Mouse (Mus musculus) kidney, embryonic 15.5 days (tissue): Measurements from ENCODE around the gene Opcml. TPM values are rescaled to one million over a fixed set of nuclear protein-coding genes. Genes with fewer than 3 reads are reported as not detected.

Source experiments
- ATAC-seq: fragments of 200-750 bp; cut with Nextera tagmentation; replicated peaks from 2 replicates; pipeline ENCODE4 v1.8.0; 2017; ENCODE audit warnings: moderate TSS enrichment; ENCODE audit not compliant: low FRiP score
- H3K27ac ChIP-seq: fragments of 300-500 bp; sonication (generic); 2 replicates; pipeline ENCODE4 v1.5.1; 2015; ENCODE audit warnings: mild to moderate bottlenecking, inconsistent platforms
- H3K27me3 ChIP-seq: fragments of 300-500 bp; sonication (generic); 2 replicates; pipeline ENCODE4 v1.6.1; 2015; ENCODE audit warnings: inconsistent platforms
- H3K36me3 ChIP-seq: fragments of 300-500 bp; sonication (generic); 2 replicates; pipeline ENCODE4 v1.6.1; 2015; ENCODE audit warnings: inconsistent platforms
- H3K4me1 ChIP-seq: fragments of 300-500 bp; sonication (generic); 2 replicates; pipeline ENCODE4 v1.6.1; 2015; ENCODE audit warnings: inconsistent platforms
- H3K4me2 ChIP-seq: fragments of 300-500 bp; sonication (generic); 2 replicates; pipeline ENCODE4 v1.6.1; 2015; ENCODE audit warnings: moderate library complexity, mild to moderate bottlenecking, inconsistent platforms
- H3K4me3 ChIP-seq: fragments of 300-500 bp; sonication (generic); replicated peaks from 2 replicates; pipeline ENCODE4 v1.5.1; 2015; ENCODE audit warnings: mild to moderate bottlenecking, inconsistent platforms
- H3K9ac ChIP-seq: fragments of 300-500 bp; sonication (generic); 2 replicates; pipeline ENCODE4 v1.6.1; 2015; ENCODE audit warnings: mild to moderate bottlenecking, inconsistent platforms
- H3K9me3 ChIP-seq: fragments of 300-500 bp; sonication (generic); replicated peaks from 2 replicates; pipeline ENCODE4 v1.6.1; 2016; ENCODE audit warnings: inconsistent platforms
- WGBS: fragments of 180-500 bp; shearing (Covaris S2); methylation state at CpG from one replicate; pipeline ENCODE4 v1.1.7; 2015; ENCODE audit warnings: mixed read lengths; 5-methylcytosine and 5-hydroxymethylcytosine counted together
- polyA plus RNA-seq: library from polyadenylated mRNA; unstranded; fragments of >200 nt; fragmentation: Nextera tagmentation; extraction: Ambion mirVana; gene quantifications from 2 replicates; pipeline ENCODE4 v1.2.1, GENCODE M21; 2015

Gene Opcml
- polyA plus RNA-seq, 1 experiment from 2014 or later: 1.5 TPM

- no peak overlapping the region for H3K4me2 ChIP-seq
- 83% methylated on average over 3 of the region's 3 CpGs for WGBS
- H3K27ac ChIP-seq: no peak overlapping the region
- H3K36me3 ChIP-seq: no peaks in the 10 kb centered on the region
- H3K9ac ChIP-seq: no peak overlapping the region
- H3K9me3 ChIP-seq: no peaks in the 10 kb centered on the region
- H3K4me3 ChIP-seq: no peak overlapping the region
- ATAC-seq: no peak
- H3K4me1 ChIP-seq: no peaks in the 10 kb centered on the region
- no peaks in the 10 kb centered on the region for H3K27me3 ChIP-seq
These were observed 954.2 kb downstream of the Opcml start for GRCm38 (mm10) chr9:28744771-28745170.

- H3K9ac ChIP-seq: no peak overlapping the region
- H3K4me3 ChIP-seq: no peak overlapping the region
- 81% methylated on average over 2 of the region's 2 CpGs for WGBS
- no peaks in the 10 kb centered on the region for H3K4me1 ChIP-seq
- no peaks in the 10 kb centered on the region for H3K36me3 ChIP-seq
- H3K4me2 ChIP-seq: no peak overlapping the region
- H3K27ac ChIP-seq: no peak overlapping the region
- no peaks in the 10 kb centered on the region for H3K27me3 ChIP-seq
- H3K9me3 ChIP-seq: no peaks in the 10 kb centered on the region
- no peak for ATAC-seq
These were observed 958.3 kb downstream of the Opcml start for GRCm38 (mm10) chr9:28748902-28749301.

- Histone ChIP-seq H3K4me2 (no peak overlapping the region), H3K27ac (no peak overlapping the region), H3K36me3 (no peaks in the 10 kb centered on the region), H3K9ac (no peak overlapping the region), H3K4me3 (no peak overlapping the region), H3K4me1 (no peaks in the 10 kb centered on the region), H3K27me3 (no peaks in the 10 kb centered on the region), H3K9me3 (no peaks in the 10 kb centered on the region)
- WGBS: 76% methylated on average over 5 of the region's 5 CpGs
- no peak for ATAC-seq
These were observed 962.3 kb downstream of the Opcml start for GRCm38 (mm10) chr9:28752908-28753307.

DNA sequence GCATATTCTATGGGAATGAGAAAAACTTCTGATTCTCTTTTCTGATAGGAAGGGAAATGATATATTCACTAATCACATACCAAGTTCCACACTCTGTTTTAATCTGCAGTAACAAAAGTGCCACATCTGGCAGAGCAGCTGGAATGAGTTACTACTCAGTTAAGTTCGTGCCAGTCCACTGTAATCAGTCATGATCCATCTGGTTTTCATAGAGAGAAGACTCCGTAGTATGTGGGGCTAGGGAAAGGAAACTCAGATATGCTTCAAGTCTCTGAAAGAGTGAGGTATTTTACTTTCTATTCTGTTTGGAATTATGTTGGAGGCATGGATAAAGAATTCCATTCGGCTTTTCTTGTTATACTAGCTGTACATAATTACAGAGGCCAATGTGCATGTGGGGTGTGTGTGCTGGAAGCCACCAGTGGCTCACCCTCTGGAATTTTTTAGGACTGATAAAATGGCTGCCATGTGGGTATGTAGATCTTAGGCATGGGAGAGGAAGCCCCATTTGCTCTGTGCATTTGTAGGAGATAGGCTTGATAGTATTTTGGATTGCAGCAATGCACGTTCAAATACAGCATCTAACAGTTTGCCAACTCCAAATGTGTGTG lies 966.4 kb downstream of the Opcml start:
- Histone ChIP-seq H3K9ac (no peak overlapping the region), H3K27ac (no peak overlapping the region), H3K4me2 (no peak overlapping the region), H3K9me3 (no peaks in the 10 kb centered on the region), H3K4me3 (no peak overlapping the region), H3K36me3 (no peaks in the 10 kb centered on the region), H3K27me3 (no peaks in the 10 kb centered on the region), H3K4me1 (no peaks in the 10 kb centered on the region)
- no peak for ATAC-seq
- WGBS: 80% methylated on average over 4 of the region's 4 CpGs

DNA sequence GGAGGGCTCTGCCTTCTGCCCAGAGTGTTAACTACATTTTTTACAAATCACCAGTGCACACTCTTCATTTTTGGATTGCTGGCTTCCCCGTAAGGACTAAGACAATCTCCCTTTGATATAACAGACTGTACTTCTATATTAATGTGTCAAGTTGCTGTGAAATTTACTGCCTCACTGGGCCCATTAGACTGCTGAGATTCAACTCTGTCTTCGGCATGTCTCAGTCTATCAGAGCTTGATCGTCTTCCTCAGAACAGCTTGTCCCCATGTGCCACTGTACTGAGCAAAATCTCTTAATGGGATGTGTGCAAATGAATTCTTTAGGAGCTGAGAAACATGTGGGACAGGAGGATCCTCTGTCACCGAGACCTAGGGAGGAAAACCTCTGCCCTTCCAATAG lies 970.9 kb downstream of the Opcml start:
- H3K27me3 ChIP-seq: no peaks in the 10 kb centered on the region
- no peak overlapping the region for H3K4me3 ChIP-seq
- H3K9me3 ChIP-seq: no peaks in the 10 kb centered on the region
- no peaks in the 10 kb centered on the region for H3K4me1 ChIP-seq
- WGBS: 66% methylated on average over 4 of the region's 4 CpGs
- H3K4me2 ChIP-seq: no peak overlapping the region
- no peak for ATAC-seq
- no peak overlapping the region for H3K9ac ChIP-seq
- no peak overlapping the region for H3K27ac ChIP-seq
- H3K36me3 ChIP-seq: no peaks in the 10 kb centered on the region

DNA sequence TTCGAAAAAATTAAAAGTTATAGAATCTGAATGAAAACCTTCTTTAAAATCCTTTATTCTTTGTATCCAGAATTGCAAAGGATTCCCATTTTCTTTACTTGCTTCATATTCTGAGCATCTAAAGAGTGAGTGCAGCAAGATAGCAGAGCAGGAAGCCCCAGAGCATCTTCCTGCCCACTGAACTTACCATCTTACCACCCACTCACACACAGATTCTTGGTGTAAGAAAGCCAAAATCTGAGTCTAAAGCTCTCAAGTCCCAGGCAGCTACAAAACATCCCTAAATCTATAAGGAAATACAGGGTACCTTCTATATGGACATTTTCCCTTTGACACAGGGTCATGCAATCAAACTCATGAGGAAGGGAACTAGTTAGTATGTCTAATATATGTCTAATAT lies 973.6 kb downstream of the Opcml start:
- H3K27me3 ChIP-seq: no peaks in the 10 kb centered on the region
- no peaks in the 10 kb centered on the region for H3K36me3 ChIP-seq

DNA sequence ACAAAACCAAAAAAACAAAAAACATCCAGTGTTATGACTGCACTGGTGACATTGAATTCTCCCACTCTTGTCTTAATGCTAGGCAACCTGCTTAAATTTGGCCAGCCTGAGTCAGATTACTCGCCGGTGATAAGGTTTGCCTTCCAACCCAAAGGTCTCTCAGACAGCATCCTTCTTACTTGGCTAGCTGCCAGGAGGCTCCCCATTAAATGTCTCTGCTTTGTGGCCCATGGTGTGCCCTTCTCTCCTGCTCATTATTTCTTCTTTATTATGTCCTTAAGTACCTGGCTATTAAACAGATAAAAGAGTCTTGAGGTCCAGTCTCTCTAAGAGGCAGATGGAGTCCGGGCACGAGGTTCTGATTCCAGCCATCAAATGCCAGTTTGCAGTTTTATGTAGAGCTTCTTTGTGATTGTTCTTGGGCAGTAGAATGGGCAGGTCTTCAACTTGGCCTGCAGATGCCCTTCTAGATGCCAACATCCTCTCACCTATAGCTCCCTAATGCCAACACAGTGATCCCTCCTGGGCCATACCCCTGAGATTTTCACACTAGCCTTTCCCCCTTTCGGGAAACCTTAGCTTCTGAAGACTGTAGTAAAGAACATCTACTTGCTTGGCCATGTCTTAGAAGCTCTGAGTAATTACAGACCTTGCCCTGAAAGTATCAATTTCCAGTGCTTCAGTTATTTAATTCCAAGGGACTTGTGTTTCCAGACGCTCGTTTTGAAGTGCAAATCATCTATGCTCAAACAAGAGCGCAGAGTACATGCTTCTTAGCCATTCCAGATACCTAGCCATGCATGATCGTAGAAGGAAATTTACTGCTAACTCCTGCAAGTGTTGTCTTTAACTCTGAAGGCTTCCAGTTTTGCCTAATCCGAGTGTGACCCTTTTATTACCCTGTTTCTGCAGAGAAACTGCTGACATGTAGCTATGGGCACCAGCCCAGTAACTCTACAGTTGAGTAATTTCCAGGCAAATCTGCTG lies 986.2 kb downstream of the Opcml start:
- no peak overlapping the region for H3K4me2 ChIP-seq
- WGBS: 24% methylated on average over 10 of the region's 10 CpGs
- H3K27ac ChIP-seq: peak overlapping the region; percentile 52; the same call in 1 of the 2 replicates
- peaks cover 22% of the 10 kb centered on the region for H3K4me1 ChIP-seq
- peaks cover 4% of the 10 kb centered on the region; the same call in 1 of the 2 replicates for H3K9me3 ChIP-seq
- peak; percentile 90 for ATAC-seq
- H3K9ac ChIP-seq: no peak overlapping the region
- H3K4me3 ChIP-seq: no peak overlapping the region
- H3K36me3 ChIP-seq: no peaks in the 10 kb centered on the region
- no peaks in the 10 kb centered on the region for H3K27me3 ChIP-seq

More for the DNA sequence above, 973.6 kb downstream of the Opcml start:
- WGBS: 84% methylated on average over 1 of the region's 1 CpGs
- Histone ChIP-seq H3K4me2 (no peak overlapping the region), H3K4me3 (no peak overlapping the region), H3K27ac (no peak overlapping the region), H3K9ac (no peak overlapping the region), H3K9me3 (no peaks in the 10 kb centered on the region), H3K4me1 (no peaks in the 10 kb centered on the region)
- ATAC-seq: no peak

GRCm38 (mm10) chr9:28783834-28784233 lies 993.3 kb downstream of the Opcml start:
- Histone ChIP-seq H3K4me1 (no peaks in the 10 kb centered on the region), H3K4me2 (no peak overlapping the region), H3K4me3 (no peak overlapping the region), H3K27me3 (no peaks in the 10 kb centered on the region), H3K9me3 (no peaks in the 10 kb centered on the region), H3K27ac (no peak overlapping the region), H3K36me3 (no peaks in the 10 kb centered on the region), H3K9ac (no peak overlapping the region)
- WGBS: 62% methylated on average over 4 of the region's 4 CpGs
- ATAC-seq: no peak

- no peaks in the 10 kb centered on the region for H3K27me3 ChIP-seq
- H3K4me2 ChIP-seq: no peak overlapping the region
- H3K9me3 ChIP-seq: no peaks in the 10 kb centered on the region
- H3K27ac ChIP-seq: no peak overlapping the region
- H3K36me3 ChIP-seq: no peaks in the 10 kb centered on the region
- no peak for ATAC-seq
- 78% methylated on average over 1 of the region's 1 CpGs for WGBS
- H3K9ac ChIP-seq: no peak overlapping the region
- no peak overlapping the region for H3K4me3 ChIP-seq
- H3K4me1 ChIP-seq: no peaks in the 10 kb centered on the region
These were observed 998.9 kb downstream of the Opcml start for GRCm38 (mm10) chr9:28789439-28789838.

GRCm38 (mm10) chr9:28800100-28800499 lies 1009.5 kb downstream of the Opcml start:
- Histone ChIP-seq H3K27ac (no peak overlapping the region), H3K9ac (no peak overlapping the region), H3K9me3 (no peaks in the 10 kb centered on the region), H3K36me3 (no peaks in the 10 kb centered on the region), H3K4me1 (no peaks in the 10 kb centered on the region), H3K27me3 (no peaks in the 10 kb centered on the region), H3K4me2 (no peak overlapping the region), H3K4me3 (no peak overlapping the region)
- whole genome bisulfite sequencing: 20% methylated on average over 2 of the region's 2 CpGs
- ATAC-seq: no peak

GRCm38 (mm10) chr9:28806666-28807065 lies 1016.1 kb downstream of the Opcml start:
- H3K36me3 ChIP-seq: no peaks in the 10 kb centered on the region
- no peak overlapping the region for H3K9ac ChIP-seq
- no peaks in the 10 kb centered on the region for H3K9me3 ChIP-seq
- H3K4me3 ChIP-seq: no peak overlapping the region
- no peaks in the 10 kb centered on the region for H3K4me1 ChIP-seq
- H3K27me3 ChIP-seq: no peaks in the 10 kb centered on the region
- no peak overlapping the region for H3K27ac ChIP-seq
- no peak for ATAC-seq
- no peak overlapping the region for H3K4me2 ChIP-seq

GRCm38 (mm10) chr9:28822060-28822459 lies 1031.5 kb downstream of the Opcml start:
- Histone ChIP-seq H3K27me3 (no peaks in the 10 kb centered on the region), H3K9me3 (no peaks in the 10 kb centered on the region), H3K4me2 (no peak overlapping the region), H3K36me3 (no peaks in the 10 kb centered on the region), H3K4me3 (no peak overlapping the region), H3K27ac (no peak overlapping the region), H3K4me1 (no peaks in the 10 kb centered on the region), H3K9ac (no peak overlapping the region)
- WGBS: 93% methylated on average over 3 of the region's 3 CpGs
- ATAC-seq: no peak
